Mouse (Mus musculus) embryo, embryonic 10.5 days (tissue): Measurements from ENCODE around the gene B3galt5.
A peak's percentile ranks its signal among the peaks of the same experiment; 100 is the strongest.

Experiments
- DNase-seq: peaks from one replicate; pipeline ENCODE4 v3.0.0-alpha.2; 2015; ENCODE audit warnings: low spot score

B3galt5 gene

DNA sequence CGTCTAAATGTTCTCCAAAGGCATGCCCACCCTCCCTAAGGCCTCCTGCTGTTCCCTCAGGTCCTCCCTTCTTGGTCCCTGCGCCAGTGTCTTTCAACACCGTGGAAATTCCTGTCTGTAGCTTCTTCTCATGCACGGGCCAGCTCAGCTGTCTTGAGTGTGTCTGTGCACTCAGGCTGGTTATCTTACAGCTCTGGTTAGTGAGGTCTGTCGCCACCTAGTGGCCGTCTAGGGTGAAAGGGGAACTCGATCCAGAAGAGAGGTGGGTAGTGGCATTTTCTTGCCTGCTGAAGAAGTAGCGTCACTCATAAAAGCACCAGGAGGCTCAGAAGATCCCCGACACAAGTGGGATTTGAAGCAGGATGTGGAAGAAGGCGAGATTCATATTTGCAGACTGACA, 109.5 kb downstream of the B3galt5 start:
- DNase-seq = peak; percentile 92

DNA sequence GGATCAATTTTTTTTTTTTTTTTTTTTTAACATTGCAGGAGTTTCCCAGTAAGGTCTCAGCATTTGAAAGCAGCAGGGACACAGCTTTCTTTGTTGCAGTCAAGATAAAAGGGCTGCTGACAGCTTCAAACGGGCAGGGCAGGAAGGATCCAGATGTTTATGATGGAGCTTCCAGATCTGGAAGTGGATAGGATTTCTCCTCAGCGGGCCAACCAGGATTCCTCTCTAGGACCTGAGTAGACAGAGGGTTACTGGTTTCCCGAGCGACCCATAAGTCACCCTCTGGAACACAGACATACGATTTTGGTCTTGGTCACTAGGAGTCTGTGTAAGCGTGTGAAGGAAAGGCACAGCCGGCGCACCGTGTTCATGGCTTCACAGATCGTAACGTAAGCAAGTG, 112.5 kb downstream of the B3galt5 start:
- DNase-seq = peak; percentile 57

DNA sequence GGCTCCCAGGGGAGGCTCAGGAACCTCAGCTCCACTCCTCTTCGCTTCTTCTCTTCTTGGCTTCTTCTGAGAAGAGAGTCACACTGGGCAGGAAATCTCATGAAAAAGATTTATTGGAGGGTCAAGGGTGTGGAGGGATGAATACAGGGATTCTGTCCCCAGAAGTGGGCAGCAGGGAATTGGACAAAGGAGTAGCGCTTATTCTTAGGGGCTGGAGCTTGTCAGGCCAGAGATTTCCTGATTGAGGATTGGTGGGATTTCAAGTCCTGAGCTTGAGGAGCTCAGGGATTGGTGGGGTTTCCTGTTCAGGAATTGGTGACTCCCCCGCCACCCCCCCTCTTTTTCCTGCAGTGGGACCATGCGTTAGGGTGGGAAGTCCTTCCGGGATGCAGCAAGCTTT, 113.2 kb downstream of the B3galt5 start:
- no peak for DNase-seq

DNA sequence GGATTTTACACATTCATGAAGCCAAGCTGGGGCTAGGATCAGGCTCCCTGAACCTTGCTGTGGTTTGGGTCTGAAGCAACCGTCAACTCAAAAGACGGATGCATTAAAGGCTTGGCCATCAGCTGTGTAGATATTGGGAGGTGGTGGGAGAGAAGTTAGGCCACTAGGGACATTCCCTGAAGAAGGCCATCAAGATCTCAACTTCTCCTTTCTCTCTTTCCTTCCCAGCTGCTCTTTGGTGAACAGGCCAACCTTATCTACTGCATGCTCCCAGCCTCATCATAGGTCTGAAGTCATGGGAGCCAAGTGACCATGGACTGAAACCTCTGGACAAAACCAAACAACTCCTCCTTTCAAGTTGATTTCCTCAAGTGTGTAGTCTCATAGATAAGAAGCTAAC, 115.9 kb downstream of the B3galt5 start:
- no peak for DNase-seq

DNA sequence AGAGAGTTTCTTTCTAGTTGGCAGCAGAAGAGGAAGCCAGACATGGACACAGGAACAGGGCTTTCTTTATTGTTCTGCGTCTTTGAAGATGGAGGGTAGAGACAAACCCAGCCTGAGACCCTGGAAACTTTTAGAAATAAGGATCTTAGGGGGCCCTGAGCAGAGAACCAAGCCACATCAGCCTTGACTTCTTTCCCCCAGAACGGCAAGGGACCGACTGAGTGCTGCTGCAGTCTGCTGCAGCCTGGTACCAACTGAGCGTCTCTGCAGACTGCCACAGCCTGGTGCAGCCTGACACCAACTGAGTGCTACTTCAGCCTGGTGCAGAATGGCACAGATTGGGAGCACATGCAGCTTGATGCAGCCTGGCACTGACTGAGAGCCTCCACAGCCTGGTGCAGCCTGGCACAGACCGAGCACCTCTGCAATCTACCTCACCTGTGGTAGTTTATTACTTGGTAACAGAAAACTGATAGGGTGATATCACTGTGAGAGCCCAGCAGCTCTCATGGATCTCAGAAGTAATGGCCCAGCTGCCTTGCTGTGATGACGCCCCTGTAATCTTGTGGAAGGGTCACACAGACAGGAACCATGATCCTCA, 117.8 kb downstream of the B3galt5 start:
- no peak for DNase-seq

DNA sequence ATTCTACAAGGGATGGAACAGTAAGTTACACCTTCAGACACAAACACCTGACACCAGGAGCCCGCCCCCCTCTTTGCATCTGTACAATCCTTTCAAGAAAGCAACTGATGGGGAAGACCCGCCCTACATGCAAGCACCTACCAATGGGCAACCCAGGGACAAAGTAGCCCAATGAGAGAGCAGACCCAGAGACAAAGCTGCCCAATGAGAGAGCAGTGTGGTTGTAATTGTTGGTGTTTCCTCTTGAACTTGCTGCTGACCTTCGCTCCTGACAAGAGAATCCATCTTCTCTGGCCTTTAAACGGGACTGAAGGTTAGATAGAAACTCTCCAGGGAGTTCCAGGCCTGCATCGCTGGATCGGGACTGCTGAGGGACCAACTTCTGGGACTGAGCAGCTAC, 118.4 kb downstream of the B3galt5 start:
- peak; percentile 65 for DNase-seq

DNA sequence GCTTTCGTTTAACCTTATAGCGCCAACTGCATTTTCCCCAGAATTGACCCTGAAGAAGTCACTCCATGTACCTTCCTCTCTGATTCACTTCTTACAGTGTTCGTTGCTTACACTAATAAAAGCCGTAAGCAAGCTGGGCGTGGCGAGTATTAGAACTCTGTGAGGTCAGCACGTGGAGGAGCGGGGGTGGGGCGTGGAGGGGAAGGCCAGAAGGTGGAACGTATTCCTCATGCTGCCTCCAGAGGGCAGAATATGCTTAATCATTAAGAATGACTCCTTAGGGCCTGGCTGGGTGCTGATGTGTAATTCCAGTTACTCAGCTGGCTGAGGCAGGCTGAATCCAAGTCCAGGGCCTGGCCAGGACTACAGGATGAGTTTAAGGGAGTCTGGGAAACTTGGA, 122.3 kb downstream of the B3galt5 start:
- peak; percentile 88 for DNase-seq

DNA sequence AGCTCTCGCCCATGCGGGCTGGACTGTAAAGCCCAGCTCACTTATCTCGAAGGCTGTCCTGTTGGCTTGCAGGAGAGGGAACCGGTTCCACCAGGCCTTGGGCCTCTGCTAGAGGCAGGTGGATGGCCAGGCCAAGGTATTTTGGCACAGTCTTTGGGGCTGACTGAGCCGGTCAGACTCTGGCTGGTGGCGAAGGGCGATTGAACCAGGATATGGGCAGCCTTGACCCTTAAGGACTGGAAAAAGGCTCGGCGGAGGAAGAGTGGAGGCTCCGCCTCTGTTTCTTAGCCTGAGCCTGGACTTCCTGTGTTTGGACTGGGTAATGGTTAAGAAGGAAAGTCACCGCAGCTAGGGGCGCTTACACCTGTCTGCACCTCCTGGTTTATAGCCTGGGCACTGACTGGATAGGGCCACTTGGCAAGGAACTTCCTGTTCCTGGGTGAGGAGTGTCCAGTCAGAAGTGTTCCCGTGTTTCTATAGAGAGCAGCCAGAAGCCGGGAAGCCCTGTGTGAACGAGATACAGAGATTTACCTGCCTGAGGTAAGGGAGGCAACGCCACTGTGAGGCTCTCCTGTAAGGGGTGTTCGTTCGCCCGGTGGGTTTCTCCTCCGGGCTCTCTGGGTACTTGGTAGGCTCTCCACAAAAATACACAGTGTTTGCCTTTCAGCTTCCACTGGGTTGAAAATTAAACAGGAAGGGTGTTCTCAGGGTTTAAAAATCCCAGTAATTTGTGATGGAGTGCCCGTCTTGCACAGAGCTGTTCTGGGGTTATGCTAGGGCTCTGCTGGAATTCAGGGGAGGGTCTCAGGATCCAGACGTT, 125.9 kb downstream of the B3galt5 start:
- no peak for DNase-seq

DNA sequence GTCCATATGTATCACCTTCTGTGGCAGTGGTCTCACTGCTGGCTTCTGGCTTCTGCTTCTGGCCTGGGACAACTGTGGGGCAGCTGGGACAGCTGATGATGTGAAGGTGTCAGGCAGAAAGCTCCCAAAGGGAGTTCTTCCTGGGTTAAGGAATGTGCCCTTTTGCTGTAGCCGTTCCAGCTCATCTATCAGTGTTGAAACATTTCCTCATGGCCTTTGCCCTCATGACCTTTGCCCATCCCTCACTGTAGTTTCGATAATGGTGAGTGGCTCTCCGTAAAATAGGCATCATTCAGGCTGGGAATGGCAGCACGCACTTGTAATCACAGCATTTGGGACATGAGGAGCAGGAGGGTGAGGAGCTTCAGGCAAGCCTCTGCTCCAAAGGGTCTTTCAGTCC, 127.3 kb downstream of the B3galt5 start:
- DNase-seq = peak; percentile 71

DNA sequence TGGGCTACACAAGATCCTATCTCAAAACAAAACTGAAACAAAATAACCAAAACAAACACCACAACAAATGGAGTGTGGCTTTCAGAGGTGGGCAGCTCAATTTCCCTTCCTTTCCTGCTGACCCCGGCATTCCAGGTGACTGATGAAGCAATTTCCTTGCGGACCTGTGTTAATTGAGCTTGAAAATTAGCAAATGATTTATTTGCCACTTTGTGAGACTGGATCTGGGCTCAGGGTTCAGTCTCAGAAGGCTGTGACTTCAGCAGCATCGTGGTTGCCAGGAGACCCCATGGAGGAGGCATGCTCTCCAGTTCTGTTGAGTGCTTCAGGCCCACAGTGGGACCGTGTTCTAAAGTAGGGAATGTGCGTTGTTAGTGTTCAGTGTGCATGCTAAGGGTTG, 127.7 kb downstream of the B3galt5 start:
- no peak for DNase-seq

DNA sequence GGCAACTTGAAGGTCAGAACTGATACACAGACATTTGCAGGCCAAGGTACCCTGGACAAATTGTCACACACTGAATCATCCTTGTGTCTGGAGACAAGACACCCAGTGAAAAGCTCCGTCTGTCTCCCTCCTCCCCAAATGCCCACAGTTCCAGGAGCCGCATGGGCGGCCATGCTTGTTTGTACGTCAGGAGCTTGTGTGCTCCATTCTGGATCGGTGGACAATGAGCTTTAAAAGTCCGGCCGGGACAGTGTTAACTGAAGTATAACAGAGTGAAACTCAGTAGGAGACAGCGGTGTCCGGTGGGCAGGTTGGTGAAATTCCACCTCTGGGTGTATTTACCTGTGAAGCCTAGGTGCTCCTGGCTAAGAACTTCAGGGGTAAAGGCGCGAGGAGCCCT, 129.3 kb downstream of the B3galt5 start:
- DNase-seq = no peak
